Mouse (Mus musculus) kidney, postnatal 36 days (tissue): ENCODE measurements around the gene Asxl2.

Experiments used
- DNase-seq, 2 experiments: peaks; one replicate each; pipeline ENCODE4 v3.0.0; 2021 to 2022; ENCODE audit warnings: mixed read lengths in 2 of 2

Asxl2 gene

DNA sequence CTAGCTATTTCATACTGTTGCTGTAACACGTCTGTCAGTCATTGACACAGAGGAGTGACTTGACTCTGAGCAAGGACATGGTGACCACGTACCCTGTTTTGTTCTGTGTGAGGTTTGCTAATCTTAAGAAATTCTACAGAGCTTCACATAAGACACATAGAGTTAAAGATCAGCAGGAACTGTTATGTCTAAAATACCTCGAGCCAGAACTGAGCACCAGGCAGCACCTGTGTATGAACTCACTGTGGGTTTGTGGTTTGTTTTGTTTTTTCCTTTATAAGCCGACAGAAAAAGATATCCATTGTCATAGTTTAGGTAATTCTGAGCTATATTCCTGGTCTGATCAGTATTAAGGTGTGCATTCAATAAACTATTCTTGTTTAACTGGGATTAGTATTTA, 120.8 kb downstream of the Asxl2 start:
- no peak for DNase-seq

DNA sequence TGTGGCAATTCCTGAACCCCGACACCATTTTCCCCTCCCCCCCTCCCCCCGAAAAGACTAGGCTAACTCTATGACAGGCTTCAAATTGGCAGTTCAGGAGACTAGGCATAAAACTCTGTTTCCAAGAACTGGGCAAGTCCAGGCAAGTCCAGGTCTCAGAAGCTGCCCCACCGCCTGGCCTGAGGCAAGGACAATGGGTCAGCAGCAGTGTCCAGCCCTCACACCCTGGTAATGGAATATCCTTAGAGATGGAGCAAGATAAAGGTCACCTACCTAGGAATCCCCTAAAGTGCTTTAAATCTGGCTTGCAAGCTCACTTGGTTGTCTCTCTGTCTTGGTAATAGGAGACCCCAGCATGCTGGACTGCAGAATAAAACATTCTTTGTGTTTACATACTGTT, 121.3 kb downstream of the Asxl2 start:
- DNase-seq: peak; percentile 7 to 22

DNA sequence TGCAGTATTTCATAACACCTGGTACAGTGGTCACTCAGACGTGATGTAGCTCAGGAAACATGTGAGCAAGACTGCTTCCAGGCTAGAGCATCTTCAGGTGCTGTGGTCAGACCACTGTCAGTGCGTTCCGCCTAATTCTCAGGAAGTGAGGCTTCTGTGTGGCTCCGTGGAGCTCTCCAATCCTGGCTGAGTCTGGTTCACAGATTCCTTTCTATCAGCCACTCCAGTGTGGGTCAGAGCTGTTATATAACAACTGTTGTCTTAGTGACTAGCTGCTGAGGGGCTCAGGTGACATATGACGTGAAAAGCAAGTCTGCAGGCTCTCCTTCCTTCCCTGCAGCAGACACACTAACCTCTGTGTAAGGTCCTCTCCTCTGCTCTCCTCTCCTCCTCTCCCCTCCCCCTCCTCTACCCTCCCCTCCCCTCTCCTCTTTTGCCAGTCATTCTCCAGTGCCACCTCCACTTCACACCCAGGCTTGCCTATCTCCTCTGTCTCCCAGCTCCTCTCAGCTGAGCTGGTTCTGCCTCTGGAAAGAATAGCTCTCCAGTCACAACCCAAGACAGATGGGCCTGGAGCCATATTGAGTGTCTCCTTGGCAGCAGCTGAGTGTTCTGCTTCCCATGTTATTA, 122.0 kb downstream of the Asxl2 start:
- DNase-seq: no peak

DNA sequence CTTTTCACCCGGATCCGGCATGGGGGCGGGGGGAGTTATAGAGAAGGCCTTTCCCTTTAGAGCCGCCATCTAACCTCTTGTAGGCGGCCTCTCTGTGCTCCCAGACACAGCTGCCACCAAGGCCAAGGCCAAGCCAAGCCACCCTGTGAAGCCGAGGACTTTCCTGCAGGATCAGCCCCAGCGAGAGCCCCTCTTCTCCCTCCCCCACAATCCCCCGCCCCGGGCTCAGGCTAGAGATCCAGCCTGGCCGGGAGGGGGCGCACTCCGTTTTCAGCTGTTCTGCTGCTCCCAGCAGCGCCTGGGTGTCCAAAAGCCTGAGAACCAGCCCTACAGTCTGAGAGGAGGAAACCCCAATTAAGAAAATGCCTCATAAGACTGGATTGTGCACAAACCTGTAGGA, 123.6 kb downstream of the Asxl2 start:
- DNase-seq: peak in 1 of 2 experiments; percentile 36
